Mouse (Mus musculus) myocyte (in vitro differentiated cells): ENCODE measurements at regions not wholly inside any gene's neighbourhood (a gene's known extent, or its start where the extent isn't known, plus 50 kb on each side); places are given as distances from the start of the nearest gene placed in this dataset.

Experiments used
- CEBPB ChIP-seq: IDR thresholded peaks from 2 replicates; pipeline ENCODE4 v1.6.1; 2011; ENCODE audit warnings: mild to moderate bottlenecking, moderate library complexity; ENCODE audit not compliant: poor library complexity, insufficient read depth, severe bottlenecking
- POLR2A ChIP-seq: IDR thresholded peaks from one replicate; pipeline ENCODE4 v1.6.1; 2011; ENCODE audit warnings: low read depth, mild to moderate bottlenecking, control low read depth, moderate library complexity; ENCODE audit not compliant: insufficient read length
- TCF3 ChIP-seq: IDR thresholded peaks from one replicate; pipeline ENCODE4 v1.6.1; 2011; ENCODE audit warnings: low read depth, control low read depth; ENCODE audit not compliant: insufficient read length

- TF ChIP-seq POLR2A (no peak), CEBPB (no peak), TCF3 (no peak)
Observed at GRCm38 (mm10) chr1:39143626-39144025, 49.9 kb upstream of the Npas2 start.
